10 mouse cellular contexts compared by ENCODE assay signal in the genomic region with DNA sequence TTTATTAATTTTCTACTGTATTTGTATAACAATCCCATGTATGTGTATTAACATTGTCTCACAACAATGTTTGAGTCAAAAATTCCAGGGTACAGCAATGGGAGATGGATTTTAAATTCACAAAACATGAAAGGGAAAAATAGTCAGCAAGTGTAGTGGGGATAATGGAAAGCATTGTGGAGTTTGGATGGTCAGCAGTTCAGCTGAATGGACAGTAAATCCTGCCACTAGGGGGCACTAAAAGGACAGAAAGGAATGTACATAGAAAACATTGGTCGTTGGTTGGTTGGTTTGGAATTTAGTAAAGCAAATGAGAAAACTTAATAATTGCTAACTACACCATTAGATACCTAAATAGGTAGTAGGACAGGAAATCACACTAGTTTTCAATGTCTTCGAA.
A peak's percentile ranks its signal among the peaks of the same experiment; 100 is the strongest.
DNase-seq lines count a peak whose midpoint lies in the region; ATAC-seq lines count a peak whose summit lies in the region.
"Had no signal": no experiment of that assay in that cellular context is flagged by ENCODE, and none has a peak within 500 bp of the region (broad histone marks: within the 10 kb centered on the region; RNA-seq: fewer than 3 reads in every experiment).

No protein-coding gene starts in this region.

- no peak overlapping the region for H3K9ac ChIP-seq in kidney, embryonic 14.5 days (ENCODE audit: low read depth, low read length)
- H3K9ac ChIP-seq: embryonic facial prominence, embryonic 13.5 days; limb, embryonic 12.5 days had no signal

- no peak overlapping the region for H3K4me3 ChIP-seq in kidney, embryonic 14.5 days (ENCODE audit: low read length)
- H3K4me3 ChIP-seq: embryonic facial prominence, embryonic 13.5 days; limb, embryonic 12.5 days had no signal

- no peaks in the 10 kb centered on the region for H3K27me3 ChIP-seq in kidney, embryonic 14.5 days (ENCODE audit: control insufficient read depth, insufficient read depth, low read length)
- H3K27me3 ChIP-seq: embryonic facial prominence, embryonic 13.5 days; limb, embryonic 12.5 days had no signal

- no peaks in the 10 kb centered on the region for H3K4me1 ChIP-seq in kidney, embryonic 14.5 days (ENCODE audit: control insufficient read depth, insufficient read depth, low read length)
- H3K4me1 ChIP-seq: embryonic facial prominence, embryonic 13.5 days; limb, embryonic 12.5 days had no signal

- 20% methylated on average over 2 of the region's 2 CpGs for WGBS in kidney, embryonic 14.5 days
- WGBS in large intestine, adult 2 months: 21% methylated on average over 2 of the region's 2 CpGs

- peak; percentile 61 for DNase-seq in kidney, postnatal 10 days
- peak; percentile 48 for DNase-seq in R1 (ENCODE audit: low read depth, low spot score)
- peak; percentile 79 to 85 for DNase-seq in cerebellum, postnatal 14 days
- peak; percentile 3 for DNase-seq in large intestine, adult 2 months (ENCODE audit: low read depth, low spot score)
- DNase-seq in thymus, adult 18-20 months: no peak
- DNase-seq in ovary, postnatal 36 days (ENCODE audit: low spot score): no peak

- no peak overlapping the region for H3K27ac ChIP-seq in kidney, embryonic 14.5 days (ENCODE audit: low read depth, low read length)
- H3K27ac ChIP-seq: embryonic facial prominence, embryonic 13.5 days; limb, embryonic 12.5 days had no signal

- no peaks in the 10 kb centered on the region for H3K36me3 ChIP-seq in kidney, embryonic 14.5 days (ENCODE audit: control insufficient read depth, insufficient read depth, low read length)
- H3K36me3 ChIP-seq: embryonic facial prominence, embryonic 13.5 days; limb, embryonic 12.5 days had no signal

- H3K4me2 ChIP-seq in kidney, embryonic 14.5 days (replicated peaks; ENCODE audit: low read depth, low read length): no peak overlapping the region
- H3K4me2 ChIP-seq: embryonic facial prominence, embryonic 13.5 days; limb, embryonic 12.5 days had no signal

- no peaks in the 10 kb centered on the region for H3K9me3 ChIP-seq in kidney, embryonic 14.5 days (ENCODE audit: control insufficient read depth, low read length)
- H3K9me3 ChIP-seq: embryonic facial prominence, embryonic 13.5 days; limb, embryonic 12.5 days had no signal

- ATAC-seq in kidney, embryonic 14.5 days (ENCODE audit: low FRiP score, low TSS enrichment): no peak
- 0 out of 2 replicates have a peak, but pooled peaks have one; percentile 37 for ATAC-seq in megakaryocyte progenitor cell, adult 5-6 weeks (replicated peaks; ENCODE audit: poor library complexity)

Comparison
In these comparisons a context has a peak if more than half of its experiments do, and no peak if none do; other contexts are left out.
1. DNase-seq: peak in kidney, postnatal 10 days (single experiment), R1 (single experiment), cerebellum, postnatal 14 days (2 of 2) and large intestine, adult 2 months (single experiment); none in thymus, adult 18-20 months (0 of 2) and ovary, postnatal 36 days (single experiment).